Mouse (Mus musculus) heart, embryonic 11.5 days (tissue): Measurements from ENCODE around the gene Irf2. TPM values are rescaled to one million over a fixed set of nuclear protein-coding genes. Genes with fewer than 3 reads are reported as not detected.

Experiments used
- ATAC-seq: fragments of 200-750 bp; cut with Nextera tagmentation; replicated peaks from 2 replicates; pipeline ENCODE4 v1.8.0; 2017; ENCODE audit warnings: moderate library complexity; ENCODE audit not compliant: insufficient number of reproducible peaks, low FRiP score, low TSS enrichment
- H3K27ac ChIP-seq: fragments of 300-500 bp; sonication (generic); 2 replicates; pipeline ENCODE4 v1.5.1; 2014; ENCODE audit warnings: mild to moderate bottlenecking, low read depth, low read length
- H3K27me3 ChIP-seq: fragments of 300-500 bp; sonication (generic); 2 replicates; pipeline ENCODE4 v1.6.1; 2014; ENCODE audit warnings: mild to moderate bottlenecking, low read length, mixed read lengths; ENCODE audit not compliant: control insufficient read depth, insufficient read depth
- H3K36me3 ChIP-seq: fragments of 300-500 bp; sonication (generic); 2 replicates; pipeline ENCODE4 v1.6.1; 2014; ENCODE audit warnings: mild to moderate bottlenecking, low read length, moderate library complexity, mixed read lengths; ENCODE audit not compliant: control insufficient read depth, insufficient read depth
- H3K4me1 ChIP-seq: fragments of 300-500 bp; sonication (generic); 2 replicates; pipeline ENCODE4 v1.6.1; 2014; ENCODE audit warnings: low read length; ENCODE audit not compliant: control insufficient read depth, insufficient read depth
- H3K4me2 ChIP-seq: fragments of 300-500 bp; sonication (generic); 2 replicates; pipeline ENCODE4 v1.6.1; 2014; ENCODE audit warnings: mild to moderate bottlenecking, moderate library complexity
- H3K4me3 ChIP-seq: fragments of 300-500 bp; sonication (generic); 2 replicates; pipeline ENCODE4 v1.5.1; 2014; ENCODE audit warnings: low read depth, low read length
- H3K9ac ChIP-seq: fragments of 300-500 bp; sonication (generic); 2 replicates; pipeline ENCODE4 v1.6.1; 2014; ENCODE audit warnings: mild to moderate bottlenecking, low read depth, low read length, moderate library complexity
- H3K9me3 ChIP-seq: fragments of 300-500 bp; sonication (generic); replicated peaks from 2 replicates; pipeline ENCODE4 v1.6.1; 2016; ENCODE audit warnings: low read length; ENCODE audit not compliant: control insufficient read depth
- WGBS: fragments of 180-500 bp; shearing (Covaris S2); extraction: QIAGEN DNeasy Blood & Tissue Kit; methylation state at CpG from one replicate; pipeline ENCODE4 v1.1.7; 2014; ENCODE audit not compliant: insufficient replicate concordance; 5-methylcytosine and 5-hydroxymethylcytosine counted together
- polyA plus RNA-seq: library from polyadenylated mRNA; unstranded; fragments of >200 nt; fragmentation: Nextera tagmentation; extraction: Ambion mirVana; gene quantifications from 2 replicates; pipeline ENCODE4 v1.2.1, GENCODE M21; 2014

The Irf2 gene
- polyA plus RNA-seq, 1 experiment from 2014 or later = 16.5 TPM

DNA sequence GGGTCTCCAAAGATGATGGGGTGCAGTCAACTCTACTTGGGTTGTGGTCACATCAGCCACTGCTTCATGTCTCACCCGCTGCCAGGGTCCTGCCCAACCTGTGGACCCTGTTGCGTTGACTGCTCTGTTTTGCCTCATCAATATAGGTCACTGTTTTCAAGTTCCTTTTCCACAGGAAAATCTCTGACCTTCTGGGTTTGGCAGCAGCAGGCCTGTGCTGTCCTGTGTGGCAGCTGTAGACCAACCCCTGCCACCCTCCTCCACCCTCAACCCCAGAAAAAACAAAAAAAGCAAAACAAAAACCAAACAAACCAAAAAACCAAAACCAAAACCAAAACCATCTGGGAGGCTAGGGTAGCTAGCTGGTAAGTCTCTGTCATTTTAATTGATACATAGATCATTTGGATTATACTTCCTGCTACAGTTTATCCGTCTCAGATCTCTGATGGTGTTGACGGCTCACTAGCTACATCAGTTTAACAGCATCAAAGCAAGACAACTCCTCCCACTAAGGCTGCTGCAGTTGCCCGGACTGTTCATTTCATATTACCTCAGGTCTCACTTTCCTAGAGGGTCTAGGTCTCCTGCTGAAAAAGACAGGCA is 16.3 kb downstream of the Irf2 start:
- 75% methylated on average over 5 of the region's 5 CpGs for WGBS
- Histone ChIP-seq H3K4me3 (no peak overlapping the region), H3K27ac (no peak overlapping the region), H3K4me2 (no peak overlapping the region), H3K9ac (no peak overlapping the region), H3K36me3 (no peaks in the 10 kb centered on the region), H3K9me3 (no peaks in the 10 kb centered on the region), H3K4me1 (no peaks in the 10 kb centered on the region), H3K27me3 (no peaks in the 10 kb centered on the region)
- no peak for ATAC-seq

DNA sequence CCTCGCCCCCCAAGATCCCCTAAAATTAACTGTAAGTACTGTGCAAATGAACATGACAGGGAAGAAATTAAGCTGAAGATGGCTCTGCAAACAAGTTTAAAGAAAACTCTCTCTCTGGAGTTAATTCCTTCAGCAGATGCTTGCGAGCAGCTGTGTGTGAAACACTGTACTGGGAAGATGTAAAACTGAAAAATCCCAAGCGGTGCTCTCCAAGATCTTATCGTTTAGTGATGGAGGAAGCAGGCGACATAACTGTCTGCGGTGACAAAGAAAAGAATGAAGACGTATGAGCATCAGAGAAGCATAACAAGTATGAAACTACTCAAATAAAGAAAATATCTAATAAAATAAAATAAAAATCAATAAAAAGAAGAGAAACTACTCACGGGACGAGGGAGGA is 18.1 kb downstream of the Irf2 start:
- Histone ChIP-seq H3K27me3 (no peaks in the 10 kb centered on the region), H3K4me3 (no peak overlapping the region), H3K36me3 (no peaks in the 10 kb centered on the region), H3K4me1 (no peaks in the 10 kb centered on the region), H3K9ac (no peak overlapping the region), H3K4me2 (no peak overlapping the region), H3K27ac (no peak overlapping the region), H3K9me3 (no peaks in the 10 kb centered on the region)
- no peak for ATAC-seq
- WGBS = 92% methylated on average over 9 of the region's 9 CpGs

DNA sequence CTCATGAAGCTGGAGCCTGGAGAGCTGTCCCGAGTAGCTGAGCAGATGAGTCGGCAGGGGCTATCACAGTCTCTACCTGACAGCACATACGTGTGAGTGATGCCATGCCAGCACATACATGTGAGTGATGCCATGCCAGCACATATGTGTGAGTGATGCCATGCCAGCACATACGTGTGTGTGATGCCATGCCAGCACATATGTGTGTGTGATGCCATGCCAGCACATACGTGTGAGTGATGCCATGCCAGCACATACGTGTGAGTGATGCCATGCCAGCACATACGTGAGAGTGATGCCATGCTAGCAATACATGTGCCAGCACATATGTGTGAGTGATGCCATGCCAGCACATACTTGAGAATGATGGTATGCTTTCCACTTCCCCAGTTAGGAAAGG is 18.6 kb downstream of the Irf2 start:
- Histone ChIP-seq H3K9me3 (no peaks in the 10 kb centered on the region), H3K27me3 (no peaks in the 10 kb centered on the region), H3K27ac (no peak overlapping the region), H3K4me3 (no peak overlapping the region), H3K4me2 (no peak overlapping the region), H3K4me1 (no peaks in the 10 kb centered on the region), H3K9ac (no peak overlapping the region), H3K36me3 (no peaks in the 10 kb centered on the region)
- 92% methylated on average over 7 of the region's 7 CpGs for WGBS
- ATAC-seq = no peak

DNA sequence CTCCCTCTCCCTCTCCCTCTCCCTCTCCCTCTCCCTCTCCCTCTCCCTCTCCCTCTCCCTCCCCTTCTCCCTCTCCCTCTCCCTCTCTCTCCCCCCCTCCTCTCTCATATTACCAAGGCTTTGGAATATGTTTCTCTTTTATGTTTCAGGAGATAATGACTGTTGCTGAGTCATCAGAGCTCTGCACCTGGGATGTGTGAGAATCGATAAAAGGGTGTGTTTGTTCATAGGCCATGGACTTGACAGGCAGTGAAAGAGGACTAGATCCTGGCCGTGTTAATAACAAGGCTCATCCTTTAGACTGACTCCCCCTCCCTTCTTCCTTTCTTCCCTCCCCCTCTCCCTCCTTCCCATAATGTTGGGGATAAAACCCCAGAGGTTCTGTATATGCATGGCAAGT is 19.1 kb downstream of the Irf2 start:
- Histone ChIP-seq H3K4me1 (no peaks in the 10 kb centered on the region), H3K4me2 (no peak overlapping the region), H3K9me3 (no peaks in the 10 kb centered on the region), H3K9ac (no peak overlapping the region), H3K27ac (no peak overlapping the region), H3K27me3 (no peaks in the 10 kb centered on the region), H3K36me3 (no peaks in the 10 kb centered on the region), H3K4me3 (no peak overlapping the region)
- WGBS = 65% methylated on average over 2 of the region's 2 CpGs
- ATAC-seq = no peak

DNA sequence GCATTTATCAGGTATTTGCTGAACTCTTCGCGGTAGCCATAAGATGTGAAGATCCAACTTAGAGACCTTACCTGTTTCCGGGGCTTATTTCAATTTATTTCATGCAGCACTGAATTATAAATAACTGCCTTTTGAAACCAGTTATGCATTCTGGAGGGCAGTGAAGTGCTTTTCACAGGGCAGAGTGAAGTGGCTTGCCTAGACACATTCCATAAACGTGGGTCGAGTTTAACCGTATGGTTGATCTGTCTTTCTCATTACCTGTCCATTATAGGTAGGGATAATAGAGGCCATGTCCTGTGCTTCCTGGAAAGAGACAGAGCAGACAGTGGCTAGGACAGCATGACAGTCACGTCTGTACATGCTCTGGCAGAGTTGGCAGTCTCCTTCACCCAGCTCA is 20.0 kb downstream of the Irf2 start:
- Histone ChIP-seq H3K4me3 (no peak overlapping the region), H3K4me2 (no peak overlapping the region), H3K36me3 (no peaks in the 10 kb centered on the region), H3K9me3 (no peaks in the 10 kb centered on the region), H3K27ac (no peak overlapping the region), H3K4me1 (no peaks in the 10 kb centered on the region), H3K9ac (no peak overlapping the region), H3K27me3 (no peaks in the 10 kb centered on the region)
- no peak for ATAC-seq
- WGBS = 85% methylated on average over 7 of the region's 7 CpGs

DNA sequence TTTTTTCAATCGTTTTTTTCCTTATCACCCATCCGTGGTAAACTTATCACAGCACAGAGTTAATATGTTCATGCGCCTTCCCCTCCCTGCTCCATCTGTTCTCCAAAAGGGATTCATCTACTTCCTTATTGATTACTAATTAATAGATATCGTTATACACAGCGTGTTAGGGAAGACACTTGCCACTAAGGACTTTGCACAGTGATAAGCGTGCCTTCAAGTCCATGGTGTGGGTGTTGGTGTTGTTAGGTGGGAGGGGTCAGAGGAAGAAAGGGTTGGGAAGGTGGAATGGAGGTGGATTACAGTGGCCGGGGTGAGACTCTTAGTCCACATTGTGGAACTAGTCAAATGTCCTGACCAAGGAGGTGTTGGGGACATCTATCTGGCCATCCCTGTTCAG is 21.2 kb downstream of the Irf2 start:
- Histone ChIP-seq H3K4me3 (no peak overlapping the region), H3K9me3 (no peaks in the 10 kb centered on the region), H3K4me1 (no peaks in the 10 kb centered on the region), H3K36me3 (no peaks in the 10 kb centered on the region), H3K4me2 (no peak overlapping the region), H3K9ac (no peak overlapping the region), H3K27ac (no peak overlapping the region), H3K27me3 (no peaks in the 10 kb centered on the region)
- WGBS = 86% methylated on average over 7 of the region's 7 CpGs
- ATAC-seq = no peak

DNA sequence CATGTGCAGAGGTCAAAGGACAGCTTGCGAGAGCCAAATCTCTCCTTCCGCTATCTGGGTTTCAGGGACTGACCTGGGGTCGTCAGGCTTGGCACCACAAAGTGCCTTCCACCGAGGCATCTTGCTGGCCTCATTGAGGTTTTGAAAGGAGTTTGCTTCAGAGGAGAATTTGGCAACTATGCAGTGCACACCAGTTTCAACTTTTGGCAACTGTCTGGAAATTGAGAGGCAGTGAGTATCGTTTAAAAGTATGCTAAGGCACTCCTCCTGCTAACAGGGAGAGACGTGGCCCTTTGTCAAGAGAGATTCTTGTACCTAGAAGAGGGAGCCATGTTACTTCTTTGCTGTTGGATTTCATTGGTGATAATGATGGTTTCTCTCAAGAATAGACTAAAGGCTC is 21.9 kb downstream of the Irf2 start:
- Histone ChIP-seq H3K36me3 (no peaks in the 10 kb centered on the region), H3K4me2 (no peak overlapping the region), H3K4me1 (0 out of 2 replicates have a peak, but pooled peaks cover 3% of the 10 kb centered on the region), H3K9me3 (no peaks in the 10 kb centered on the region), H3K27ac (no peak overlapping the region), H3K9ac (no peak overlapping the region), H3K4me3 (no peak overlapping the region), H3K27me3 (no peaks in the 10 kb centered on the region)
- ATAC-seq = no peak
- WGBS = 76% methylated on average over 6 of the region's 6 CpGs

DNA sequence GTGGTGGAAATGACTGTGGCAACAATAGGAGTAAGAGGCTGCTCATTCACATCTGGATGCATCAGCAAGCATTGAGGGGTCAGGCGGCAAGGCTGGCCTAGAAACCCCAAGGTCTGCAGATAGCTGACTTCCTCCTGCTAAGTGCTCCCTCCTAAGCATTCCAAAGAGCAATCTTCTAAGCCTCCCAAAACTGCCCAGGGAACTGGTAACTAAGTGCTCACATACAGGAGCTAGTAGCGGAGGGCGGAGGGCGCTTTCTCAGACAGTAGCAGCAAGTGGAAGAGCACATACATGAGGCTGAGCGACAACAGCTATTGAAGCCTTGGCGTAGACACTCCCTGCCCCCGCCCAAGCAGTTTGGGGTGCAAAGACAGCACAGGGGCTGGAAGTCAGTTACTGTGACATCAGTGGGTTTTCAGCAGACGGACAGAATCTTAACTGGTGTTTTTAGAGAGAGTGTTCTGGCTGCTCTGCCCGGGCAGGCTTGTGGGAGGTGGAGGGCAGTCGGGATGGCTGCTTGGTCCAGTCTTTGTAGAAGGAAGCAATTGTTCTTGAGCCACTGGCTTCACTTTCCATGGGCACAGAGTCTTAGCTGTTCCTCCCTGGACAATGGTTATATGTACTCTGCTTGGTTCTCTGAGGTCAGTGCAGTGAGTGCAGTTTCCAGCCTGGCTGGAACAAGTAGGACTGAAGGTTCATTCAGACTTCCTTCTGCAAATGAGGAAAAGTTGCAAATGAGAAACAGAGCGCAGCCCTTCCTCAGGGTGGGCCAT is 30.1 kb downstream of the Irf2 start:
- Histone ChIP-seq H3K36me3 (no peaks in the 10 kb centered on the region; the same call in 1 of the 2 replicates), H3K4me1 (peaks cover 10% of the 10 kb centered on the region), H3K9me3 (no peaks in the 10 kb centered on the region), H3K27me3 (no peaks in the 10 kb centered on the region), H3K4me3 (no peak overlapping the region), H3K9ac (no peak overlapping the region), H3K4me2 (no peak overlapping the region), H3K27ac (no peak overlapping the region)
- no peak for ATAC-seq
- 67% methylated on average over 11 of the region's 11 CpGs for WGBS
